Comparison of ENCODE assay signal across 22 mouse cellular contexts in the genomic region with DNA sequence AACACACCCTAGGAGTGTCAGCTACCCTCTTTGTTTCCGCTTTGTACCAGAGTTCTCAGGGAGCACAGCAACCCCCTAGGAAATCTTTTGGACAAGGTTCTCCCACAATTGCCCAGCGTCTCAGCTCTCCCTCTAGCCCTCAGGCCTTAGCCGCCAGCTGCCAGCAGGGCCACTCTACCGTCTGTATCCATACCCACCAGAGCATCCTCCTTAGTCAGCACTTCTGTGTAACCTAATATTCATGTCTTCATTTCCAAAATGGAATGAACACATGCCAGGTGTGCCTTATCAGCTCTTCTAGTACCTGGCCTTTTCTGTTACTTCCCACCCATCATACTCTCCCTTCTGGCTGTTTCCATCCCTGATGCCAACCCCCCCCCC.
DNase-seq lines count a peak whose midpoint lies in the region; ATAC-seq and TF ChIP-seq lines count a peak whose summit lies in the region.
"Had no signal": no experiment of that assay in that cellular context is flagged by ENCODE, and none has a peak within 500 bp of the region (broad histone marks: within the 10 kb centered on the region; RNA-seq: fewer than 3 reads in every experiment).

No protein-coding gene starts in this region.

- H3K4me1 ChIP-seq in hindbrain, postnatal 0 days (ENCODE audit: insufficient read depth, low read length): no peaks in the 10 kb centered on the region
- no peaks in the 10 kb centered on the region for H3K4me1 ChIP-seq in hindbrain, embryonic 11.5 days (replicated peaks; ENCODE audit: control insufficient read depth, insufficient read depth, low read length)
- peaks cover 17% of the 10 kb centered on the region; the same call in 1 of the 2 replicates for H3K4me1 ChIP-seq in midbrain, embryonic 12.5 days
- no peaks in the 10 kb centered on the region; the same call in none of the 2 replicates for H3K4me1 ChIP-seq in midbrain, embryonic 11.5 days (ENCODE audit: control insufficient read depth, insufficient read depth, low read length)
- peaks cover 21 to 25% of the 10 kb centered on the region in 2 experiments for H3K4me1 ChIP-seq in ES-E14 (ENCODE audit: control insufficient read depth in 2 of 2, insufficient read depth in 2 of 2, low read length in 2 of 2, poor library complexity in 1 of 2)

- no peaks in the 10 kb centered on the region for H3K27me3 ChIP-seq in hindbrain, postnatal 0 days (ENCODE audit: insufficient read depth, low read length)
- H3K27me3 ChIP-seq in hindbrain, embryonic 11.5 days (ENCODE audit: control insufficient read depth, insufficient read depth, low read length): no peaks in the 10 kb centered on the region
- H3K27me3 ChIP-seq in midbrain, embryonic 12.5 days: no peaks in the 10 kb centered on the region
- H3K27me3 ChIP-seq in midbrain, embryonic 11.5 days (ENCODE audit: control insufficient read depth, insufficient read depth, low read length): no peaks in the 10 kb centered on the region
- H3K27me3 ChIP-seq: embryonic facial prominence, embryonic 12.5 days had no signal

- 45% methylated on average over 4 of the region's 4 CpGs for WGBS in hindbrain, postnatal 0 days
- 50% methylated on average over 4 of the region's 4 CpGs for WGBS in hindbrain, embryonic 11.5 days
- WGBS in midbrain, embryonic 12.5 days: 51% methylated on average over 4 of the region's 4 CpGs
- 59% methylated on average over 4 of the region's 4 CpGs for WGBS in midbrain, embryonic 11.5 days

- no peak overlapping the region for H3K27ac ChIP-seq in hindbrain, postnatal 0 days
- H3K27ac ChIP-seq in hindbrain, embryonic 11.5 days (ENCODE audit: low read depth, low read length): no peak overlapping the region
- H3K27ac ChIP-seq in midbrain, embryonic 12.5 days (replicated peaks): no peak overlapping the region
- no peak overlapping the region for H3K27ac ChIP-seq in midbrain, embryonic 11.5 days (ENCODE audit: low read depth, low read length)
- H3K27ac ChIP-seq in ES-E14 (ENCODE audit: insufficient read depth, low read depth, low read length, poor library complexity, severe bottlenecking): peak overlapping the region; percentile 55
- H3K27ac ChIP-seq: embryonic facial prominence, embryonic 12.5 days; hindbrain, embryonic 14.5 days had no signal

- intact Hi-C loops in left cerebral cortex, postnatal 14 days (cut with DNase I): no loop called here

- H3K36me3 ChIP-seq in hindbrain, postnatal 0 days (ENCODE audit: insufficient read depth, low read length): no peaks in the 10 kb centered on the region
- H3K36me3 ChIP-seq in hindbrain, embryonic 11.5 days (ENCODE audit: control insufficient read depth, insufficient read depth, low read length): no peaks in the 10 kb centered on the region
- H3K36me3 ChIP-seq in midbrain, embryonic 12.5 days: no peaks in the 10 kb centered on the region
- H3K36me3 ChIP-seq in midbrain, embryonic 11.5 days (ENCODE audit: control insufficient read depth, insufficient read depth, low read length): no peaks in the 10 kb centered on the region
- H3K36me3 ChIP-seq in ES-E14 (ENCODE audit: control insufficient read depth, insufficient read depth, low read length, poor library complexity, severe bottlenecking): no peaks in the 10 kb centered on the region; the same call in 1 of the 2 replicates
- H3K36me3 ChIP-seq: embryonic facial prominence, embryonic 12.5 days; heart, embryonic 10.5 days had no signal

- no peak overlapping the region for H3K4me3 ChIP-seq in hindbrain, postnatal 0 days (ENCODE audit: low read length)
- no peak overlapping the region for H3K4me3 ChIP-seq in hindbrain, embryonic 11.5 days (ENCODE audit: low read depth, low read length)
- no peak overlapping the region for H3K4me3 ChIP-seq in midbrain, embryonic 12.5 days
- no peak overlapping the region for H3K4me3 ChIP-seq in midbrain, embryonic 11.5 days (ENCODE audit: low read depth, low read length)
- 0 out of 4 replicates have a peak overlapping the region, but pooled peaks of 1 of the 2 experiments have one; percentile 17 for H3K4me3 ChIP-seq in ES-E14 (ENCODE audit: insufficient read depth in 1 of 2, low read depth in 1 of 2, low read length in 2 of 2, poor library complexity in 1 of 2, severe bottlenecking in 1 of 2)
- H3K4me3 ChIP-seq: embryonic facial prominence, embryonic 12.5 days; heart, embryonic 10.5 days had no signal

- no peaks in the 10 kb centered on the region for H3K9me3 ChIP-seq in hindbrain, postnatal 0 days (ENCODE audit: low read length)
- H3K9me3 ChIP-seq in hindbrain, embryonic 11.5 days (ENCODE audit: control insufficient read depth, low read length): no peaks in the 10 kb centered on the region
- no peaks in the 10 kb centered on the region for H3K9me3 ChIP-seq in midbrain, embryonic 12.5 days
- no peaks in the 10 kb centered on the region for H3K9me3 ChIP-seq in midbrain, embryonic 11.5 days (ENCODE audit: control insufficient read depth, low read length)
- H3K9me3 ChIP-seq in ES-E14 (ENCODE audit: control insufficient read depth, insufficient read depth, low read depth, low read length): no peaks in the 10 kb centered on the region
- H3K9me3 ChIP-seq: embryonic facial prominence, embryonic 12.5 days; heart, embryonic 10.5 days had no signal

- in situ Hi-C loops in ES-E14 (cut with MboI; ENCODE audit: low sequenced_read_pairs in 2 of 2, unreplicated experiment in 2 of 2): no loop called here

- H3K9ac ChIP-seq in hindbrain, postnatal 0 days (replicated peaks; ENCODE audit: low read length): no peak overlapping the region
- no peak overlapping the region for H3K9ac ChIP-seq in hindbrain, embryonic 11.5 days (ENCODE audit: low read depth, low read length)
- H3K9ac ChIP-seq in midbrain, embryonic 12.5 days (replicated peaks): no peak overlapping the region
- H3K9ac ChIP-seq in midbrain, embryonic 11.5 days (ENCODE audit: low read length): no peak overlapping the region
- no peak overlapping the region for H3K9ac ChIP-seq in ES-E14 (ENCODE audit: insufficient read depth, low read depth, low read length, poor library complexity, severe bottlenecking)
- H3K9ac ChIP-seq: embryonic facial prominence, embryonic 12.5 days had no signal

- no peak for TF ChIP-seq CTCF in hindbrain, postnatal 0 days (IDR thresholded peaks at IDR 0.05; ENCODE audit: low read depth)

- no peak overlapping the region for H3K4me2 ChIP-seq in hindbrain, postnatal 0 days (ENCODE audit: low read depth, low read length)
- H3K4me2 ChIP-seq in hindbrain, embryonic 11.5 days (replicated peaks; ENCODE audit: low read depth, low read length): no peak overlapping the region
- no peak overlapping the region for H3K4me2 ChIP-seq in midbrain, embryonic 12.5 days (replicated peaks)
- H3K4me2 ChIP-seq in midbrain, embryonic 11.5 days: no peak overlapping the region
- H3K4me2 ChIP-seq: embryonic facial prominence, embryonic 12.5 days; hindbrain, embryonic 14.5 days had no signal

- peak; percentile 14 for DNase-seq in cerebellum, adult 9-10 months
- no peak for DNase-seq in cerebellum, adult 11 months
- no peak for DNase-seq in hindbrain, postnatal 0 days (ENCODE audit: low spot score)
- no peak for DNase-seq in hindbrain, embryonic 11.5 days (ENCODE audit: low spot score)
- no peak for DNase-seq in midbrain, embryonic 11.5 days (ENCODE audit: low spot score, missing footprints)
- no peak for DNase-seq in ES-E14 (ENCODE audit: low read depth, low spot score)
- DNase-seq in left cerebral cortex, postnatal 14 days (ENCODE audit: low spot score in 2 of 2): no peak
- DNase-seq: adrenal gland, adult 2 months; adrenal gland, postnatal 25 days; B cell, adult 2 months; cerebellum, adult 8-10 months; cerebellum, postnatal 25 days; gastrocnemius, postnatal 10 days; heart, adult 18-20 months; heart, postnatal 10 days; heart, postnatal 4 days had no signal

- peak; percentile 25; the same call in 1 of the 2 replicates for ATAC-seq in hindbrain, postnatal 0 days
- no peak for ATAC-seq in hindbrain, embryonic 11.5 days (ENCODE audit: low FRiP score)
- ATAC-seq in midbrain, embryonic 12.5 days (ENCODE audit: low FRiP score, low read depth): peak; percentile 38; the same call in 1 of the 2 replicates
- no peak for ATAC-seq in midbrain, embryonic 11.5 days (ENCODE audit: low FRiP score)
- ATAC-seq: CD4-positive, CD25-positive, alpha-beta regulatory T cell, adult 4 months; inflammation-experienced regulatory T-cells, adult 6 months had no signal

TF ChIP-seq in ES-E14, 5 proteins besides CTCF, POLR2A, EP300 and RAD21:
- TF ChIP-seq HCFC1 (IDR thresholded peaks at IDR 0.05; ENCODE audit: borderline replicate concordance, insufficient read depth, low read length) (no peak), MAFK (IDR thresholded peaks at IDR 0.05; ENCODE audit: insufficient read depth, low read depth, low read length) (peak; percentile 85)

Comparison
In these comparisons a context has a peak if more than half of its experiments do, and no peak if none do; other contexts are left out.
1. ATAC-seq: peak in hindbrain, postnatal 0 days (single experiment) and midbrain, embryonic 12.5 days (single experiment); none in hindbrain, embryonic 11.5 days (single experiment) and midbrain, embryonic 11.5 days (single experiment).